Mouse (Mus musculus): ENCODE results near the gene Atp6v0a4. TPM values are rescaled to one million over a fixed set of nuclear protein-coding genes. Genes with fewer than 3 reads are reported as not detected.

Atp6v0a4 gene
- polyA plus RNA-seq, 1 experiment from 2014 or later, result 0.37 TPM

GRCm38 (mm10) chr6:38073592-38073991 lies 50.8 kb downstream of the Atp6v0a4 start:
- H3K4me3 ChIP-seq (ENCODE audit: low read depth, low read length), result no peak overlapping the region
- H3K27ac ChIP-seq (ENCODE audit: low read depth, low read length), result no peak overlapping the region
- no peaks in the 10 kb centered on the region for H3K27me3 ChIP-seq (replicated peaks; ENCODE audit: control insufficient read depth, insufficient read depth, low read length)
- no peak for ATAC-seq
- H3K4me2 ChIP-seq (replicated peaks; ENCODE audit: low read depth), result no peak overlapping the region
- no peaks in the 10 kb centered on the region for H3K36me3 ChIP-seq (ENCODE audit: control insufficient read depth, insufficient read depth)
- 94% methylated on average over 3 of the region's 3 CpGs for WGBS
- no peak overlapping the region for H3K9ac ChIP-seq (ENCODE audit: low read depth, low read length)
- H3K4me1 ChIP-seq (replicated peaks; ENCODE audit: control insufficient read depth, insufficient read depth, low read length), result no peaks in the 10 kb centered on the region
- no peak for TF ChIP-seq CTCF (IDR thresholded peaks at IDR 0.05; ENCODE audit: low read depth)
- H3K9me3 ChIP-seq (ENCODE audit: control insufficient read depth), result no peaks in the 10 kb centered on the region

GRCm38 (mm10) chr6:38072137-38072796 lies 52.1 kb downstream of the Atp6v0a4 start:
- Histone ChIP-seq H3K9ac (ENCODE audit: low read depth, low read length) (no peak overlapping the region), H3K4me2 (replicated peaks; ENCODE audit: low read depth) (no peak overlapping the region), H3K4me1 (replicated peaks; ENCODE audit: control insufficient read depth, insufficient read depth, low read length) (no peaks in the 10 kb centered on the region), H3K27ac (ENCODE audit: low read depth, low read length) (no peak overlapping the region), H3K27me3 (replicated peaks; ENCODE audit: control insufficient read depth, insufficient read depth, low read length) (no peaks in the 10 kb centered on the region), H3K9me3 (ENCODE audit: control insufficient read depth) (no peaks in the 10 kb centered on the region), H3K4me3 (ENCODE audit: low read depth, low read length) (no peak overlapping the region), H3K36me3 (ENCODE audit: control insufficient read depth, insufficient read depth) (no peaks in the 10 kb centered on the region)
- WGBS, result 56% methylated on average over 5 of the region's 5 CpGs
- no peak for TF ChIP-seq CTCF (IDR thresholded peaks at IDR 0.05; ENCODE audit: low read depth)
- peak; percentile 57; the same call in 1 of the 2 replicates for ATAC-seq

GRCm38 (mm10) chr6:38071256-38071655 lies 53.1 kb downstream of the Atp6v0a4 start:
- H3K27me3 ChIP-seq (replicated peaks; ENCODE audit: control insufficient read depth, insufficient read depth, low read length), result no peaks in the 10 kb centered on the region
- no peaks in the 10 kb centered on the region for H3K36me3 ChIP-seq (ENCODE audit: control insufficient read depth, insufficient read depth)
- no peak overlapping the region for H3K4me3 ChIP-seq (ENCODE audit: low read depth, low read length)
- no peaks in the 10 kb centered on the region for H3K4me1 ChIP-seq (replicated peaks; ENCODE audit: control insufficient read depth, insufficient read depth, low read length)
- no peak overlapping the region for H3K27ac ChIP-seq (ENCODE audit: low read depth, low read length)
- no peaks in the 10 kb centered on the region for H3K9me3 ChIP-seq (ENCODE audit: control insufficient read depth)
- H3K4me2 ChIP-seq (replicated peaks; ENCODE audit: low read depth), result no peak overlapping the region
- WGBS, result 75% methylated on average over 4 of the region's 4 CpGs
- no peak for ATAC-seq
- no peak for TF ChIP-seq CTCF (IDR thresholded peaks at IDR 0.05; ENCODE audit: low read depth)
- H3K9ac ChIP-seq (ENCODE audit: low read depth, low read length), result no peak overlapping the region

GRCm38 (mm10) chr6:38066215-38066614 lies 58.2 kb downstream of the Atp6v0a4 start:
- TF ChIP-seq CTCF (IDR thresholded peaks at IDR 0.05; ENCODE audit: low read depth), result peak; percentile 90

GRCm38 (mm10) chr6:38065501-38066122 lies 58.8 kb downstream of the Atp6v0a4 start:
- Histone ChIP-seq H3K36me3 (ENCODE audit: control insufficient read depth, insufficient read depth) (peaks cover 3% of the 10 kb centered on the region; the same call in 1 of the 2 replicates), H3K9me3 (ENCODE audit: control insufficient read depth) (no peaks in the 10 kb centered on the region), H3K4me3 (ENCODE audit: low read depth, low read length) (no peak overlapping the region), H3K27ac (ENCODE audit: low read depth, low read length) (no peak overlapping the region), H3K9ac (ENCODE audit: low read depth, low read length) (no peak overlapping the region), H3K4me1 (replicated peaks; ENCODE audit: control insufficient read depth, insufficient read depth, low read length) (no peaks in the 10 kb centered on the region), H3K27me3 (replicated peaks; ENCODE audit: control insufficient read depth, insufficient read depth, low read length) (no peaks in the 10 kb centered on the region), H3K4me2 (replicated peaks; ENCODE audit: low read depth) (no peak overlapping the region)
- WGBS, result 76% methylated on average over 11 of the region's 11 CpGs
- 0 out of 2 replicates have a peak, but pooled peaks have one; percentile 2 for ATAC-seq
- no peak for TF ChIP-seq CTCF (IDR thresholded peaks at IDR 0.05; ENCODE audit: low read depth)

More at GRCm38 (mm10) chr6:38066215-38066614, 58.2 kb downstream of the Atp6v0a4 start:
- WGBS, result 4% methylated on average over 5 of the region's 5 CpGs
- no peaks in the 10 kb centered on the region for H3K9me3 ChIP-seq (ENCODE audit: control insufficient read depth)
- no peaks in the 10 kb centered on the region for H3K4me1 ChIP-seq (replicated peaks; ENCODE audit: control insufficient read depth, insufficient read depth, low read length)
- H3K27ac ChIP-seq (ENCODE audit: low read depth, low read length), result no peak overlapping the region
- H3K27me3 ChIP-seq (replicated peaks; ENCODE audit: control insufficient read depth, insufficient read depth, low read length), result no peaks in the 10 kb centered on the region
- ATAC-seq, result 0 out of 2 replicates have a peak, but pooled peaks have one; percentile 19
- H3K9ac ChIP-seq (ENCODE audit: low read depth, low read length), result no peak overlapping the region
- H3K4me3 ChIP-seq (ENCODE audit: low read depth, low read length), result no peak overlapping the region
- H3K4me2 ChIP-seq (replicated peaks; ENCODE audit: low read depth), result no peak overlapping the region
- H3K36me3 ChIP-seq (ENCODE audit: control insufficient read depth, insufficient read depth), result peaks cover 3% of the 10 kb centered on the region; the same call in 1 of the 2 replicates

GRCm38 (mm10) chr6:38065122-38065500 lies 59.3 kb downstream of the Atp6v0a4 start:
- 87% methylated on average over 3 of the region's 3 CpGs for WGBS
- H3K27ac ChIP-seq (ENCODE audit: low read depth, low read length), result no peak overlapping the region
- ATAC-seq, result no peak
- no peak overlapping the region for H3K4me3 ChIP-seq (ENCODE audit: low read depth, low read length)
- no peaks in the 10 kb centered on the region for H3K27me3 ChIP-seq (replicated peaks; ENCODE audit: control insufficient read depth, insufficient read depth, low read length)
- H3K4me2 ChIP-seq (replicated peaks; ENCODE audit: low read depth), result no peak overlapping the region
- no peak overlapping the region for H3K9ac ChIP-seq (ENCODE audit: low read depth, low read length)
- no peak for TF ChIP-seq CTCF (IDR thresholded peaks at IDR 0.05; ENCODE audit: low read depth)
- H3K4me1 ChIP-seq (replicated peaks; ENCODE audit: control insufficient read depth, insufficient read depth, low read length), result no peaks in the 10 kb centered on the region
- H3K36me3 ChIP-seq (ENCODE audit: control insufficient read depth, insufficient read depth), result peaks cover 3% of the 10 kb centered on the region; the same call in 1 of the 2 replicates
- H3K9me3 ChIP-seq (ENCODE audit: control insufficient read depth), result no peaks in the 10 kb centered on the region

All from intestine, postnatal 0 days (tissue).